Mouse (Mus musculus) thymus, adult 2 months (tissue): ENCODE measurements around the gene Plekhg3. TPM values are rescaled to one million over a fixed set of nuclear protein-coding genes. Genes with fewer than 3 reads are reported as not detected.

Experiments
- DNase-seq: peaks from one replicate; pipeline ENCODE4 v3.0.0; 2021
- H3K27ac ChIP-seq: fragments of 200-500 bp; 2 replicates; pipeline ENCODE4 v1.5.1; 2012; ENCODE audit warnings: low read length, control low read depth; ENCODE audit not compliant: control insufficient read depth, insufficient read depth
- H3K27me3 ChIP-seq: fragments of 200-500 bp; 2 replicates; pipeline ENCODE4 v1.6.1; 2012; ENCODE audit warnings: mild to moderate bottlenecking, low read length, moderate library complexity, mixed read lengths; ENCODE audit not compliant: control insufficient read depth, insufficient read depth
- H3K36me3 ChIP-seq: fragments of 200-500 bp; 2 replicates; pipeline ENCODE4 v1.6.1; 2012; ENCODE audit warnings: mild to moderate bottlenecking, low read length, moderate library complexity; ENCODE audit not compliant: control insufficient read depth, insufficient read depth
- H3K4me1 ChIP-seq: fragments of 200-500 bp; replicated peaks from 2 replicates; pipeline ENCODE4 v1.6.1; 2012; ENCODE audit warnings: low read length; ENCODE audit not compliant: control insufficient read depth, insufficient read depth
- H3K4me3 ChIP-seq: fragments of 200-500 bp; 2 replicates; pipeline ENCODE4 v1.5.1; 2012; ENCODE audit warnings: mild to moderate bottlenecking, low read length, control low read depth, moderate library complexity; ENCODE audit not compliant: control insufficient read depth, insufficient read depth
- CTCF ChIP-seq: fragments of 200-500 bp; IDR thresholded peaks from 2 replicates; pipeline ENCODE4 v1.5.1; 2012; ENCODE audit warnings: mild to moderate bottlenecking, control low read depth, low read length, moderate library complexity, borderline replicate concordance; ENCODE audit not compliant: control insufficient read depth, poor library complexity, insufficient read depth; ENCODE audit errors: extremely low read depth
- POLR2A ChIP-seq: fragments of 200-500 bp; IDR thresholded peaks from 2 replicates; pipeline ENCODE4 v1.6.1; 2012; ENCODE audit warnings: mild to moderate bottlenecking, low read length, control low read depth, moderate library complexity; ENCODE audit not compliant: control insufficient read depth, poor library complexity, insufficient read depth; ENCODE audit errors: extremely low read depth
- WGBS: fragments of 180-500 bp; shearing (Covaris S2); methylation state at CpG from one replicate; pipeline ENCODE4 v1.1.7; 2018; 5-methylcytosine and 5-hydroxymethylcytosine counted together
- polyA plus RNA-seq: library from polyadenylated mRNA; depleted of rRNA; stranded (reverse); fragments of >200 nt; gene quantifications from 2 replicates; pipeline ENCODE4 v1.2.3, GENCODE M21; 2012

The Plekhg3 gene
- polyA plus RNA-seq, 1 experiment: 12.0 TPM

DNA sequence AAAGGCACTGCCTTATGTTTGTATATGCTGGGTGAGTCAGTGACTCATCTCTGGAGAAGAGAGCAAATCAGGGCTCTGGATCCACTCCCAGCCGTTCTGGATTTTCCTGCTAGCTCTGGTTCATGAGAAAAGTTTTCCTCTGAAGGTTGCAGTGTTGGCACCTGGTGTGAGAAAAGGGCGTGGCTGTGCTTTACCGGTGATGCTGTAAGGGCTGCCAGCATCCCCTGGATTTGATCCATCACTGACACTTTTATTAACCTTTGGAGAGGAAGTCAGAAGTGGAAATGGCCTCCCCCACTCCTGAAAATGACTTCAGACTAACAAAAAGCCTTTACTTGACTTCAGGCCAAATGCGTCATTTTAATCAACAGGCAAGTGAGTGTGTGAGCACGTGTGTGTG is 37.2 kb upstream of the Plekhg3 start:
- TF ChIP-seq CTCF (no peak), POLR2A (no peak)
- Histone ChIP-seq H3K27me3 (no peaks in the 10 kb centered on the region), H3K4me1 (peaks cover 3% of the 10 kb centered on the region; the same call in 1 of the 2 replicates), H3K36me3 (no peaks in the 10 kb centered on the region), H3K27ac (no peak overlapping the region), H3K4me3 (no peak overlapping the region)
- 60% methylated on average over 5 of the region's 5 CpGs for WGBS
- no peak for DNase-seq

DNA sequence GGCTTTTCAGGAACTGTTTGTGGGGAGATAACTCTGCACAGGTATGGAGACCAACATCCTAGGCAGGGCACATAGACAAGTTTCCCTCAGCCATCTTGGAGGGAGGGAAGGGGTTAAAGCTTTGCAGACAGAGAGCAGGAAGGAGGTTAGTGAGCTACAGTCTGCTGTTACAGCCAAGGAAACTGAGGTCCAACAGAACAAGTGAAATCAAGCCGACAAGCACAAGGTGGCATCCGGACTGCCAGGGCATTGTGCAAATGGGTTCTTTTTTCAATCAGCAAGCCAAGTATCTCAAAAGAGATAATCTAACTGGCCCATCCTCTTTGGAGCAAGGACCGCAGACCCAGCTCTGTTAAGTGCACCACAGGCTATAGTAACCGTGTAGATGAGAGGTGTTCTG is 35.3 kb upstream of the Plekhg3 start:
- Histone ChIP-seq H3K27me3 (no peaks in the 10 kb centered on the region), H3K36me3 (no peaks in the 10 kb centered on the region), H3K4me1 (peaks cover 3% of the 10 kb centered on the region; the same call in 1 of the 2 replicates), H3K27ac (no peak overlapping the region), H3K4me3 (no peak overlapping the region)
- no peak for TF ChIP-seq CTCF
- TF ChIP-seq POLR2A: no peak
- WGBS: 45% methylated on average over 4 of the region's 4 CpGs
- DNase-seq: no peak

DNA sequence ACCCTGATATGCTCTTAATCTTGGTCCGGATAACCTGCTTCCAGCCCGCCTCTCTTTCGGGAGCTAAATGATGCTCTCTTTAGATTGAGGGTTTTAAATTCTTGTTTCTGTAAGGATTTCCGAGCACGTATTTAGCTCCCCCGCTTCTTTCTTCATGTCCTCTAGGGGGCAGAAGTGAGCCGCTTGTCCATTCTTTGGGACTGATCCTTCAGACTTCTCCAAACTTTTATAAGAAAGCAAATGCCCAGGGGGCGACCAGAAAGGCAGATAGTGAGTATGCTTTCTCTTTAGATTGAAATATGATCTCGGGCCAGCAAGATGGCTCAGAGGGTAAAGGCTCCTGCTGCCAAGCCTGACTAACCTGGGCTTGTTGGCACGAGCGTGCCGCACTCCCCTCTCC is 34.4 kb upstream of the Plekhg3 start:
- 31% methylated on average over 12 of the region's 12 CpGs for WGBS
- no peak overlapping the region for H3K4me3 ChIP-seq
- no peak for TF ChIP-seq POLR2A
- no peak for TF ChIP-seq CTCF
- no peak overlapping the region for H3K27ac ChIP-seq
- no peaks in the 10 kb centered on the region for H3K27me3 ChIP-seq
- DNase-seq: peak; percentile 34
- H3K36me3 ChIP-seq: no peaks in the 10 kb centered on the region
- peaks cover 3% of the 10 kb centered on the region; the same call in 1 of the 2 replicates for H3K4me1 ChIP-seq

DNA sequence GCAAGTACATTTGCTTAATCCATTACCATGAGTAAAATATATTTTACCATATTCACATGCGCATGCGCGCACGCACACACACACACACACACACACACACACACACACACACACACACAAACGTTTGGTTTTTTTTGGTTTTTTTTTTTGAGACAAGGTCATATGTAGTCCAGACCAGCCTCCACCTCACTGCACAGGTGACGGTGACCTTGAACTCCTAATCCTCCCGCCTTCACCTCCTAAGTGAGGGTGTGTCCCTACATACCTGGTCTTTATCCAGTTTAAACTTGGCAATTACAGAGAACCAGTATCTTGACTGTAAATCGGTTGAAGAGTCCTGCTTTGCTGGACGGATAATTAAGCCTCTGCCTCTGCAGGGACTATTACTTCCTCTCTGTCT is 31.4 kb upstream of the Plekhg3 start:
- TF ChIP-seq CTCF (no peak), POLR2A (no peak)
- no peaks in the 10 kb centered on the region for H3K27me3 ChIP-seq
- 86% methylated on average over 9 of the region's 9 CpGs for WGBS
- no peak for DNase-seq
- peaks cover 3% of the 10 kb centered on the region; the same call in 1 of the 2 replicates for H3K4me1 ChIP-seq
- H3K36me3 ChIP-seq: no peaks in the 10 kb centered on the region
- H3K4me3 ChIP-seq: no peak overlapping the region
- no peak overlapping the region for H3K27ac ChIP-seq

DNA sequence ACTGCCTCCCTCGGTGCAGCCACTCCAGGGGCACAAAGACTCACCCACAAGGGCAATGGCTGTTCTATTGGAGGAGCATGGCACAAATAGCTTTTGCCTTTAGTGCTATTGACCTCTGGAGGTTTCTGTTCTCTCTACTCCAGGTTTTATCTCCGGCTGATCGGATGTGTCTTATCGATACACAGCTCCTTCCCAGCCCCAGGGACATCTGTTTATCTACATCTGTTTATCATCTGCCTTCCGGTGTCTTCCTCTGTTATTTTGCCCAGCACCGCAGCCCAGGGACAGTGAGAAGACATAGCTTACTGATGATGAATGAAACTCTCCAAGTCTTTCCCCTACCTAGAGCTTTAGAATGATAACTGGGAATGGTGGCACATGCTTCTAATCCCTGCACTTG is 30.6 kb upstream of the Plekhg3 start:
- TF ChIP-seq POLR2A (no peak), CTCF (no peak)
- 95% methylated on average over 6 of the region's 6 CpGs for WGBS
- Histone ChIP-seq H3K27me3 (no peaks in the 10 kb centered on the region), H3K27ac (no peak overlapping the region), H3K4me1 (peaks cover 3% of the 10 kb centered on the region; the same call in 1 of the 2 replicates), H3K36me3 (no peaks in the 10 kb centered on the region), H3K4me3 (no peak overlapping the region)
- DNase-seq: no peak

DNA sequence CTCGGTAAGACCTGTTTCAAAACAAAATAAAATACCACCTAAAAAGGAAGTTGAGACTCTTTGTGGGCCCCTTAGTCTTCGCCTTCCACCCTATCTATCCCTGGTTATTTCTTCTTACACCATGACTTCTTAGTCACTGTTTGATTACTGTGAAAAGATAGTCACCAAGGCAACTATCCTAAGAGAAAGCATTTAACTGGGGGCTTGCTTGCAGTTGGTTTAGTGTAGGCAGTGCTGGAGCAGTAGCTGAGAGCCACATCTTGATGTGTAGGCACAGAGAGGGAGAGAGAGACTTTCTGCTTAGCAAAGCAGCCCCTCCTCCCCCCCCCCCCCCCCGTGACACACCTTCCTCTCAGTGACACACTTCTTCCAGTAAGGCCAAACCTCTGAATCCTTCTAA is 29.8 kb upstream of the Plekhg3 start:
- no peak overlapping the region for H3K4me3 ChIP-seq
- H3K36me3 ChIP-seq: no peaks in the 10 kb centered on the region
- DNase-seq: no peak
- no peaks in the 10 kb centered on the region for H3K27me3 ChIP-seq
- peaks cover 3% of the 10 kb centered on the region; the same call in 1 of the 2 replicates for H3K4me1 ChIP-seq
- no peak overlapping the region for H3K27ac ChIP-seq
- TF ChIP-seq POLR2A: no peak
- 32% methylated on average over 3 of the region's 3 CpGs for WGBS

DNA sequence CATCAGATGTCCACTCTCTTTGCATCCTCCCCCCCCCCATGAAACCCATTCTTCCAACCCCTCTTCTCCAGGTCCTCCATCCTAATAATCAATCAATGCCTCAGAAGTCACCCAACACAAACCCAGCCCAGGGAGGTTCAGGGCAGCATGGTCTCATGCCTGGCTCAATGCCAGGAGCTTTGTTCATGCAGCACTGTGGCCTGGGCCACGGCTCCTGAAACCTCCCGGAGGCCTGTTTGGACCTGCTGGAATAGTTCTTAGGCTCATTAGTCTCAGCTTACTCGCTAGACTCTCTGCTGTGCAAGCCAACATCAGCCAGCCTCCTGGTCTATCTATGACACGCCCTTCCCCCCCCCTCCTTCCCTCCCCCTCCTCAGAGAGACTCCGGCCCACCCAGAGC is 27.7 kb upstream of the Plekhg3 start:
- WGBS: 93% methylated on average over 5 of the region's 5 CpGs

More for the DNA sequence above, 27.7 kb upstream of the Plekhg3 start:
- no peaks in the 10 kb centered on the region for H3K36me3 ChIP-seq
- TF ChIP-seq POLR2A (no peak), CTCF (no peak)
- H3K27me3 ChIP-seq: no peaks in the 10 kb centered on the region
- DNase-seq: no peak
- no peak overlapping the region for H3K4me3 ChIP-seq
- no peaks in the 10 kb centered on the region for H3K4me1 ChIP-seq
- H3K27ac ChIP-seq: no peak overlapping the region
